Mouse (Mus musculus) macrophage (primary cell): ENCODE measurements around the gene AI481877. TPM values are rescaled to one million over a fixed set of nuclear protein-coding genes. Genes with fewer than 3 reads are reported as not detected.

ENCODE experiments used
- H3K27ac ChIP-seq: fragments of 350-480 bp; formaldehyde crosslinking; 2 replicates; pipeline ENCODE4 v1.9.0; 2021
- H3K36me3 ChIP-seq: fragments of 350-480 bp; formaldehyde crosslinking; 2 replicates; pipeline ENCODE4 v1.9.0; 2021; ENCODE audit errors: inconsistent target
- H3K4me3 ChIP-seq: fragments of 350-480 bp; formaldehyde crosslinking; 2 replicates; pipeline ENCODE4 v1.9.0; 2021; ENCODE audit errors: inconsistent target
- H3K79me2 ChIP-seq: fragments of 350-480 bp; formaldehyde crosslinking; 2 replicates; pipeline ENCODE4 v1.9.0; 2021; ENCODE audit errors: inconsistent target
- WGBS: methylation state at CpG from one replicate; pipeline ENCODE4 v1.1.7; 2026; ENCODE audit warnings: inconsistent platforms; ENCODE audit not compliant: missing documents; 5-methylcytosine and 5-hydroxymethylcytosine counted together
- polyA plus RNA-seq: library from polyadenylated mRNA; stranded (reverse); fragments of 250-400 nt; gene quantifications from 3 replicates; pipeline ENCODE4 v1.2.4, GENCODE M21; 2018; ENCODE audit warnings: inconsistent platforms

The AI481877 gene
- polyA plus RNA-seq, 1 experiment from 2014 or later: not detected

DNA sequence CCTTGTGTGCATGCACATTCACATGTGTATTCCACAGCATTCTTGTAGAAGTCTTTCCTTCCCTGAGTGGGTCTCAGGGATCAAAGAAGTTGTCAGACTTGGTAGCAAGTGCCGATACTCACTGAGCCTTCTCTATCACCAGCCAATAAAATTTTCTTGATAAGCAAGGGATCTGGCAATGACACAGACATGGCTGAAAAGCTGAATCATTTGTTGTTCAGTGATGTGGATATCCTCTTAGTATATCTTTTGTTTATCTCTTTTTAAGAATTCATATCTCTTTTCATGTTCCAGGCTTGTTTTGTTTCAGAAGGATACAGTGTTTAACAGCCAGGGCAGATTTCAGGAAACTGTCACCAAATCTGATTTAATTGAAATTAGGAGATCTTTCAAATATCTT, 140.1 kb downstream of the AI481877 start:
- 91% methylated on average over 1 of the region's 1 CpGs for WGBS
- Histone ChIP-seq H3K36me3 (no peaks in the 10 kb centered on the region), H3K4me3 (no peak overlapping the region), H3K27ac (no peak overlapping the region), H3K79me2 (peaks cover 4% of the 10 kb centered on the region)

DNA sequence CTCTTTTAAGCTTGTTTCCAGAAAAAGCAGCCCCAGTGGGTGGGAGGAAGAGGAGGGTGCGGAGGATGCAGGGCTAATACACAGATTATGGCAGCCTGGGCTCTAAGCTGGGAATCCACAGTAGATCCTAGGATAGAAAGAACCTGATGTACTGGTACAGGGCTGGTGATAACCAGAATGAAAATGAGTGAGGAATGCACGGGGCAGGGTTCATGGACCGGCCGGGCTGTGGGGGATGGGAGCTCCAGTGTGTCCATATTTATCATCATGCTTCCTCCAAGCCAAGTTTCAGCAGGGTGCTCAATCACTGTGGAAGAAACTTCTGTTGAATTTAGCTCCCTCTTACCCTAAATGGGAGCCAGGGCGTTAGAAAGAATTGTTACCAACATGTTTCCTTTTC, 141.7 kb downstream of the AI481877 start:
- Histone ChIP-seq H3K36me3 (no peaks in the 10 kb centered on the region), H3K4me3 (no peak overlapping the region), H3K79me2 (no peaks in the 10 kb centered on the region), H3K27ac (no peak overlapping the region)
- 75% methylated on average over 5 of the region's 5 CpGs for whole genome bisulfite sequencing

DNA sequence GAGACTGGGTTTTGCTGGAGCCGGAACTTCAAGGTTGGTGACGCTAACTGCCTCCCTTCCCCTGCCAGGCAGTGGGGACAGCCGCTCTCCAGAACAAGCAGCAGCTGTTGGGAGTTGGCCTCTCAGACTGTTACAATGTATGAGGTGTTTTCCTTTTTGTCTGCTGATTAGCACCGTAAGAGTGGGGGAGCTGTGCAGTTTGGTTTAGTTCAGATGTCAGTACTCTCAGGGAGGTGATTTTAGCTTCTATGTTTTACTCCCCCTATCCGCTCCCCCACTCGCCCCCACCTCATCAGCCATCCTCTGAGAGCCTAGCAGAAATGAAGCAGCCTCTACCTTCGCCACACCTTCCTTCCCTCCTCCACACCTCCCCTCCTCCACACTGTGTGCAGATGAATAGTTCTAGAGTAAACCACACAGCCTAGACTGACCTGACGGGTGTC, 143.5 kb downstream of the AI481877 start:
- Histone ChIP-seq H3K4me3 (no peak overlapping the region), H3K27ac (no peak overlapping the region), H3K36me3 (no peaks in the 10 kb centered on the region), H3K79me2 (no peaks in the 10 kb centered on the region)
- WGBS: 89% methylated on average over 8 of the region's 8 CpGs

DNA sequence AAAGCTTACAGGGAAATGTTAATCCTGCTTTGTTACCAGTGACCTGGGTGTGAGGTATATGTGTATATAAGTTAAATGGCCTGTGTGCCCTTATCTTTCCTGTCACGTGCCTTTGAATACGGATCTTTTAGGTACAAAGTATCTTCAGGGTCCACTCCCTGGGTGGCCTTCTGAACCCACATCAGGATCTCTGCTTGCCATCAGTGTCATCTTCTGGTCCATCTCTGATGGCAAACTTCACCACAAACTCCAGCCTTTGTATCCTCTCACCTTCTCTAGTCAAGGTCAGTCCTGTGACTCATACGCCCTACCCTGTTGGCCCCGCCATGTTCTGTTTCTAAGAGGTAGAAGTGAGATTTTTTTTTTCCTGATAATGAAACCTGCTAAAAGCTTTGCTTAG, 144.0 kb downstream of the AI481877 start, which contains the start of gene Dnajc25:
TSS of gene Dnajc25 (plus strand) at position 301 of the 400 bp plus-strand sequence.
- no peaks in the 10 kb centered on the region for H3K36me3 ChIP-seq
- 99% methylated on average over 4 of the region's 4 CpGs for WGBS
- no peak within 1 kb of the TSS for H3K4me3 ChIP-seq
- no peaks in the 10 kb centered on the region for H3K79me2 ChIP-seq
- H3K27ac ChIP-seq: no peak within 1 kb of the TSS

Other genes with a start within 250 kb of the AI481877 start
- 24.1 to 39.2 TPM (median 33.8 TPM) in 3 replicates for gene Ecpas, start 226.2 kb downstream of the AI481877 start, polyA plus RNA-seq
- gene Zkscan16, start 195.4 kb downstream of the AI481877 start, polyA plus RNA-seq: not detected in 3 replicates
- 19.7 to 28.3 TPM (median 26.7 TPM) in 3 replicates for gene Ptgr1, start 151.9 kb downstream of the AI481877 start, polyA plus RNA-seq
- 5.8 to 11.2 TPM (median 9.9 TPM) in 3 replicates for gene Dnajc25, start 143.9 kb downstream of the AI481877 start, polyA plus RNA-seq
- not detected in 3 replicates for gene Gm20503, start 135.8 kb downstream of the AI481877 start, polyA plus RNA-seq
- gene Gng10, start 103.9 kb downstream of the AI481877 start, polyA plus RNA-seq: 30.9 to 65.1 TPM (median 52.8 TPM) in 3 replicates
- gene Ugcg, start 50.3 kb upstream of the AI481877 start, polyA plus RNA-seq: 15.3 to 16.7 TPM (median 16.4 TPM) in 3 replicates